Mouse (Mus musculus) CH12.LX (cell line): ENCODE measurements around the gene Hist1h2ap.
"Not testable (repeated sequence)": the region's sequence is repeated elsewhere in the genome, so short reads cannot be mapped to it uniquely, and the experiment has no call there.

Experiments used
- BHLHE40 ChIP-seq: IDR thresholded peaks from 2 replicates; pipeline ENCODE4 v1.6.1; 2011; ENCODE audit warnings: mild to moderate bottlenecking, low read depth, low read length, improper control_type of control experiment
- CTCF ChIP-seq, 2 experiments: IDR thresholded peaks in 1 of 2; conservative IDR thresholded peaks in 1 of 2; 2 replicates each; pipeline ENCODE4 v1.5.1; 2011 to 2012; ENCODE audit warnings: low read depth in 2 of 2, low read length in 2 of 2, improper control_type of control experiment in 1 of 2, inconsistent platforms in 1 of 2, mild to moderate bottlenecking in 1 of 2, moderate library complexity in 1 of 2
- MXI1 ChIP-seq: IDR thresholded peaks from 2 replicates; pipeline ENCODE4 v1.6.1; 2011; ENCODE audit warnings: mild to moderate bottlenecking, low read depth, low read length, improper control_type of control experiment
- POLR2A ChIP-seq: IDR thresholded peaks from 2 replicates; pipeline ENCODE4 v1.6.1; 2011; ENCODE audit warnings: low read depth, mild to moderate bottlenecking, improper control_type of control experiment, low read length

GRCm38 (mm10) chr13:21810073-21810472 lies 23.2 kb downstream of the Hist1h2ap start, which contains the start of the genes Hist1h2bq and Hist1h2ao:
- TF ChIP-seq POLR2A; CTCF (conservative IDR thresholded peaks at IDR 0.05 in 1 of 2, IDR thresholded peaks at IDR 0.05 in 1 of 2; ENCODE audit: low read depth in 2 of 2, low read length in 2 of 2); MXI1; BHLHE40: not testable (repeated sequence)
